Mouse (Mus musculus): ENCODE measurements around the gene Pef1. TPM values are rescaled to one million over a fixed set of nuclear protein-coding genes. Genes with fewer than 3 reads are reported as not detected.

The Pef1 gene
- total RNA-seq, 1 experiment, result 36.2 TPM

- H3K27ac ChIP-seq (ENCODE audit: insufficient read depth, low read depth, low read length, poor library complexity, severe bottlenecking), result no peak overlapping the region
- H3K4me1 ChIP-seq (ENCODE audit: control insufficient read depth in 2 of 2, insufficient read depth in 2 of 2, low read length in 2 of 2, poor library complexity in 1 of 2), result peaks cover 4 to 26% of the 10 kb centered on the region in 2 experiments; a peak in 3 of 4 replicates
- DNase-seq (ENCODE audit: low read depth, low spot score), result no peak
- TF ChIP-seq ZC3H11A (IDR thresholded peaks at IDR 0.05; ENCODE audit: borderline replicate concordance, low read depth, low read length) (no peak), CHD2 (IDR thresholded peaks at IDR 0.05; ENCODE audit: low read depth, low read length) (no peak), ZNF384 (IDR thresholded peaks at IDR 0.05; ENCODE audit: low read depth, low read length) (no peak)
- H3K9ac ChIP-seq (ENCODE audit: insufficient read depth, low read depth, low read length, poor library complexity, severe bottlenecking), result no peak overlapping the region
- H3K9me3 ChIP-seq (ENCODE audit: control insufficient read depth, insufficient read depth, low read depth, low read length), result no peaks in the 10 kb centered on the region
- in situ Hi-C loops (cut with MboI; ENCODE audit: low sequenced_read_pairs in 2 of 2, unreplicated experiment in 2 of 2), result no loop called here
- H3K4me3 ChIP-seq (ENCODE audit: insufficient read depth in 1 of 2, low read depth in 1 of 2, low read length in 2 of 2, poor library complexity in 1 of 2, severe bottlenecking in 1 of 2), result no peak overlapping the region
- no peaks in the 10 kb centered on the region for H3K36me3 ChIP-seq (ENCODE audit: control insufficient read depth, insufficient read depth, low read length, poor library complexity, severe bottlenecking)
Observed at GRCm38 (mm10) chr4:130177087-130177486, 74.7 kb downstream of the Pef1 start.

- Histone ChIP-seq H3K36me3 (ENCODE audit: control insufficient read depth, insufficient read depth, low read length, poor library complexity, severe bottlenecking) (no peaks in the 10 kb centered on the region), H3K4me1 (ENCODE audit: control insufficient read depth in 2 of 2, insufficient read depth in 2 of 2, low read length in 2 of 2, poor library complexity in 1 of 2) (peaks cover 4 to 23% of the 10 kb centered on the region in 2 experiments; a peak in 3 of 4 replicates), H3K27ac (ENCODE audit: insufficient read depth, low read depth, low read length, poor library complexity, severe bottlenecking) (no peak overlapping the region), H3K9ac (ENCODE audit: insufficient read depth, low read depth, low read length, poor library complexity, severe bottlenecking) (no peak overlapping the region), H3K9me3 (ENCODE audit: control insufficient read depth, insufficient read depth, low read depth, low read length) (no peaks in the 10 kb centered on the region), H3K4me3 (ENCODE audit: insufficient read depth in 1 of 2, low read depth in 1 of 2, low read length in 2 of 2, poor library complexity in 1 of 2, severe bottlenecking in 1 of 2) (no peak overlapping the region)
- in situ Hi-C loops (cut with MboI; ENCODE audit: low sequenced_read_pairs in 2 of 2, unreplicated experiment in 2 of 2), result no loop called here
- no peak for DNase-seq (ENCODE audit: low read depth, low spot score)
- no peak for TF ChIP-seq HCFC1 (IDR thresholded peaks at IDR 0.05; ENCODE audit: borderline replicate concordance, insufficient read depth, low read length)
- TF ChIP-seq ZC3H11A (IDR thresholded peaks at IDR 0.05; ENCODE audit: borderline replicate concordance, low read depth, low read length), result no peak
- TF ChIP-seq CHD2 (IDR thresholded peaks at IDR 0.05; ENCODE audit: low read depth, low read length), result no peak
- TF ChIP-seq MAFK (IDR thresholded peaks at IDR 0.05; ENCODE audit: insufficient read depth, low read depth, low read length), result no peak
- no peak for TF ChIP-seq ZNF384 (IDR thresholded peaks at IDR 0.05; ENCODE audit: low read depth, low read length)
Observed at GRCm38 (mm10) chr4:130177536-130177935, 75.2 kb downstream of the Pef1 start.

Other genes with a start within 250 kb of the Pef1 start
- gene Spocd1, start 173.3 kb upstream of the Pef1 start, total RNA-seq (2012; rRNA removed), result 0.13 and 0.21 TPM in 2 replicates
- 19.5 and 36.2 TPM in 2 replicates for gene Adgrb2, start 117.7 kb upstream of the Pef1 start, total RNA-seq (2012; rRNA removed)
- gene Col16a1, start 54.7 kb upstream of the Pef1 start, total RNA-seq (2012; rRNA removed), result 3.1 and 4.9 TPM in 2 replicates
- 0.16 and 0.22 TPM in 2 replicates for gene Hcrtr1, start 36.8 kb downstream of the Pef1 start, total RNA-seq (2012; rRNA removed)
- gene Tinagl1, start 72.6 kb downstream of the Pef1 start, total RNA-seq (2012; rRNA removed), result 22.5 and 43.7 TPM in 2 replicates
- 0.09 and 0.53 TPM in 2 replicates for gene Gm853, start 119.8 kb downstream of the Pef1 start, total RNA-seq (2012; rRNA removed)
- 4.6 and 8.0 TPM in 2 replicates for gene Serinc2, start 176.6 kb downstream of the Pef1 start, total RNA-seq (2012; rRNA removed)
- 97.5 and 145 TPM in 2 replicates for gene Fabp3, start 206.0 kb downstream of the Pef1 start, total RNA-seq (2012; rRNA removed)
- 0.49 TPM in 1 of 2 replicates, not detected in the other for gene Gm10570, start 206.1 kb downstream of the Pef1 start, total RNA-seq (2012; rRNA removed)